Mouse (Mus musculus) kidney, adult 2 months (tissue): ENCODE measurements at regions not wholly inside any gene's neighbourhood (a gene's known extent, or its start where the extent isn't known, plus 50 kb on each side); places are given as distances from the start of the nearest gene placed in this dataset.

ENCODE experiments used
- CTCF ChIP-seq: fragments of 200-500 bp; conservative IDR thresholded peaks from 2 replicates; pipeline ENCODE4 v1.5.1; 2011; ENCODE audit warnings: low read depth, mild to moderate bottlenecking, control low read depth, low read length, moderate library complexity, mixed read lengths; ENCODE audit not compliant: insufficient read depth, insufficient read length
- POLR2A ChIP-seq: fragments of 200-500 bp; IDR thresholded peaks from one replicate; pipeline ENCODE4 v1.6.1; 2011; ENCODE audit warnings: low read depth, low read length, control low read depth

GRCm38 (mm10) chr4:37566226-37566625, 614.7 kb upstream of the Lingo2 start:
- TF ChIP-seq CTCF (no peak), POLR2A (no peak)
